Comparison of ENCODE assay signal across 11 mouse cellular contexts in genomic region chr6:120716531-120716984, GRCm38 (mm10). TPM values are rescaled to one million over a fixed set of nuclear protein-coding genes. Genes with fewer than 3 reads are reported as not detected.
DNase-seq lines count a peak whose midpoint lies in the region; ATAC-seq and TF ChIP-seq lines count a peak whose summit lies in the region.
"Had no signal": no experiment of that assay in that cellular context is flagged by ENCODE, and none has a peak within 500 bp of the region (broad histone marks: within the 10 kb centered on the region; RNA-seq: fewer than 3 reads in every experiment).

No protein-coding gene starts in this region.

- DNase-seq in cerebellum, postnatal 25 days = peak; percentile 20 to 27
- DNase-seq in cerebellum, postnatal 36 days = no peak
- peak; percentile 8 for DNase-seq in brain, adult 2 months (ENCODE audit: low read depth, low spot score)
- no peak for DNase-seq in testis, postnatal 14 days (ENCODE audit: low spot score)
- no peak for DNase-seq in thymus, adult 2 months
- DNase-seq: lung, embryonic 14.5 days had no signal

- H3K4me3 ChIP-seq in forebrain, embryonic 16.5 days (replicated peaks; ENCODE audit: low read length) = no peak overlapping the region
- no peak overlapping the region for H3K4me3 ChIP-seq in midbrain, embryonic 15.5 days
- no peak overlapping the region for H3K4me3 ChIP-seq in thymus, adult 2 months (ENCODE audit: control insufficient read depth, insufficient read depth, low read length)
- H3K4me3 ChIP-seq: heart, embryonic 13.5 days had no signal

- ATAC-seq in forebrain, embryonic 16.5 days = peak; percentile 49; the same call in 1 of the 2 replicates
- ATAC-seq in midbrain, embryonic 15.5 days (replicated peaks) = 0 out of 2 replicates have a peak, but pooled peaks have one; percentile 52
- ATAC-seq in megakaryocyte, adult 5-6 weeks (ENCODE audit: poor library complexity, severe bottlenecking) = no peak
- ATAC-seq: activated CD4-positive, CD25-positive, alpha-beta regulatory T cell, adult 4 months had no signal

- H3K36me3 ChIP-seq in forebrain, embryonic 16.5 days (ENCODE audit: control insufficient read depth, insufficient read depth) = no peaks in the 10 kb centered on the region
- no peaks in the 10 kb centered on the region for H3K36me3 ChIP-seq in midbrain, embryonic 15.5 days (replicated peaks)
- no peaks in the 10 kb centered on the region for H3K36me3 ChIP-seq in thymus, adult 2 months (ENCODE audit: control insufficient read depth, insufficient read depth, low read length)
- H3K36me3 ChIP-seq: heart, embryonic 13.5 days had no signal

- no peak overlapping the region for H3K9ac ChIP-seq in forebrain, embryonic 16.5 days (replicated peaks; ENCODE audit: low read depth, low read length)
- H3K9ac ChIP-seq in midbrain, embryonic 15.5 days = no peak overlapping the region
- H3K9ac ChIP-seq: heart, embryonic 13.5 days; lung, embryonic 14.5 days had no signal

- no peaks in the 10 kb centered on the region for H3K9me3 ChIP-seq in forebrain, embryonic 16.5 days (ENCODE audit: control insufficient read depth, low read length)
- no peaks in the 10 kb centered on the region for H3K9me3 ChIP-seq in midbrain, embryonic 15.5 days
- H3K9me3 ChIP-seq: heart, embryonic 13.5 days had no signal

- WGBS in forebrain, embryonic 16.5 days = 0% methylated on average over 4 of the region's 4 CpGs
- WGBS in midbrain, embryonic 15.5 days = under 1% methylated on average over 4 of the region's 4 CpGs
- 57% methylated on average over 4 of the region's 4 CpGs for WGBS in thymus, adult 2 months

- H3K4me2 ChIP-seq in forebrain, embryonic 16.5 days (ENCODE audit: low read length) = no peak overlapping the region
- H3K4me2 ChIP-seq in midbrain, embryonic 15.5 days = no peak overlapping the region
- H3K4me2 ChIP-seq: heart, embryonic 13.5 days; lung, embryonic 14.5 days had no signal

- H3K27ac ChIP-seq in forebrain, embryonic 16.5 days (ENCODE audit: low read length) = no peak overlapping the region
- H3K27ac ChIP-seq in midbrain, embryonic 15.5 days = 0 out of 2 replicates have a peak overlapping the region, but pooled peaks have one; percentile 3
- H3K27ac ChIP-seq in thymus, adult 2 months (ENCODE audit: control insufficient read depth, insufficient read depth, low read length) = no peak overlapping the region
- H3K27ac ChIP-seq: heart, embryonic 13.5 days had no signal

- H3K4me1 ChIP-seq in forebrain, embryonic 16.5 days (replicated peaks; ENCODE audit: control insufficient read depth, insufficient read depth, low read length) = peaks cover 11% of the 10 kb centered on the region
- peaks cover 18% of the 10 kb centered on the region for H3K4me1 ChIP-seq in midbrain, embryonic 15.5 days
- no peaks in the 10 kb centered on the region for H3K4me1 ChIP-seq in thymus, adult 2 months (replicated peaks; ENCODE audit: control insufficient read depth, insufficient read depth, low read length)

- no peak for TF ChIP-seq CTCF in thymus, adult 2 months (IDR thresholded peaks at IDR 0.05; ENCODE audit: borderline replicate concordance, control insufficient read depth, extremely low read depth, insufficient read depth, low read length, poor library complexity)

- no peaks in the 10 kb centered on the region for H3K27me3 ChIP-seq in forebrain, embryonic 16.5 days (replicated peaks; ENCODE audit: control insufficient read depth, insufficient read depth, low read length)
- H3K27me3 ChIP-seq in midbrain, embryonic 15.5 days (replicated peaks) = no peaks in the 10 kb centered on the region
- no peaks in the 10 kb centered on the region for H3K27me3 ChIP-seq in thymus, adult 2 months (ENCODE audit: control insufficient read depth, insufficient read depth, low read length)
- H3K27me3 ChIP-seq: heart, embryonic 13.5 days had no signal

- TF ChIP-seq POLR2A in thymus, adult 2 months (IDR thresholded peaks at IDR 0.05; ENCODE audit: control insufficient read depth, extremely low read depth, insufficient read depth, low read length, poor library complexity) = no peak

RNA-seq across cellular contexts. Expression of gene Cecr2, which starts 50.4 kb away (rescaled TPM):
- 3.6 and 4.0 TPM in 2 replicates for polyA plus RNA-seq in forebrain, embryonic 16.5 days (2015; fragmentation: Nextera tagmentation; extraction: Ambion mirVana)
- 2.2 and 2.7 TPM in 2 replicates for polyA plus RNA-seq in midbrain, embryonic 15.5 days (2015; fragmentation: Nextera tagmentation; extraction: Ambion mirVana)
- 1.6 and 2.1 TPM in 2 replicates for polyA plus RNA-seq in thymus, adult 2 months (2012; rRNA removed)
- total RNA-seq in megakaryocyte, adult 5-6 weeks (2015) = 0.25 and 0.55 TPM in 2 replicates
- total RNA-seq in megakaryocyte, adult 5-6 weeks (2017) = 1.7 and 2.4 TPM in 2 replicates

RNA-seq across cellular contexts. Expression of gene Slc25a18, which starts 56.8 kb away (rescaled TPM):
- 1.4 and 3.5 TPM in 2 replicates for polyA plus RNA-seq in forebrain, embryonic 16.5 days (2015; fragmentation: Nextera tagmentation; extraction: Ambion mirVana)
- 9.8 and 12.5 TPM in 2 replicates for polyA plus RNA-seq in midbrain, embryonic 15.5 days (2015; fragmentation: Nextera tagmentation; extraction: Ambion mirVana)
- polyA plus RNA-seq in thymus, adult 2 months (2012; rRNA removed) = 0.12 and 0.14 TPM in 2 replicates
- not detected in 2 replicates for total RNA-seq in megakaryocyte, adult 5-6 weeks (2015)
- total RNA-seq in megakaryocyte, adult 5-6 weeks (2017) = 0.22 TPM in 1 of 2 replicates, not detected in the other
- polyA plus RNA-seq: heart, embryonic 13.5 days had no signal

Comparison
In these comparisons a context has a peak if more than half of its experiments do, and no peak if none do; other contexts are left out.
1. DNase-seq: peak in cerebellum, postnatal 25 days (2 of 2) and brain, adult 2 months (single experiment); none in cerebellum, postnatal 36 days (0 of 2), testis, postnatal 14 days (single experiment) and thymus, adult 2 months (single experiment).